Mouse (Mus musculus) MEL (cell line): ENCODE results near the gene Nipbl. TPM values are rescaled to one million over a fixed set of nuclear protein-coding genes. Genes with fewer than 3 reads are reported as not detected.

Experiments used
- DNase-seq: peaks from one replicate; pipeline ENCODE4 v3.0.0; 2011; ENCODE audit warnings: low read depth, low spot score
- H3K27ac ChIP-seq: 2 replicates; pipeline ENCODE4 v1.5.1; 2012; ENCODE audit warnings: low read depth, mild to moderate bottlenecking, control low read depth, low read length, moderate library complexity; ENCODE audit not compliant: control insufficient read depth
- H3K27me3 ChIP-seq, 2 experiments: fragments of 150-350 bp in 1 of 2; sonication (generic) in 1 of 2; 2 replicates each; pipeline ENCODE4 v1.6.1; 2012; ENCODE audit warnings: low read length in 2 of 2, mild to moderate bottlenecking in 2 of 2, improper control_type of control experiment in 1 of 2, moderate library complexity in 1 of 2; ENCODE audit not compliant: insufficient read depth in 2 of 2, control insufficient read depth in 1 of 2
- H3K36me3 ChIP-seq, 2 experiments: 2 replicates each; pipeline ENCODE4 v1.6.1; 2012 to 2014; ENCODE audit warnings: low read length in 2 of 2, improper control_type of control experiment in 1 of 2, inconsistent platforms in 1 of 2, mild to moderate bottlenecking in 1 of 2; ENCODE audit not compliant: insufficient read depth in 2 of 2, control insufficient read depth in 1 of 2
- H3K4me1 ChIP-seq, 2 experiments: fragments of 150-350 bp in 1 of 2; sonication (generic) in 1 of 2; 2 replicates each; pipeline ENCODE4 v1.6.1; 2012; ENCODE audit warnings: low read length in 2 of 2, improper control_type of control experiment in 1 of 2, mild to moderate bottlenecking in 1 of 2; ENCODE audit not compliant: insufficient read depth in 2 of 2, control insufficient read depth in 1 of 2
- H3K4me3 ChIP-seq, 2 experiments: fragments of 150-350 bp in 1 of 2; sonication (generic) in 1 of 2; 2 replicates each; pipeline ENCODE4 v1.5.1; 2012; ENCODE audit warnings: low read depth in 2 of 2, low read length in 2 of 2, mild to moderate bottlenecking in 2 of 2, moderate library complexity in 2 of 2, control low read depth in 1 of 2, improper control_type of control experiment in 1 of 2; ENCODE audit not compliant: control insufficient read depth in 1 of 2, insufficient read depth in 1 of 2
- H3K79me2 ChIP-seq: 2 replicates; pipeline ENCODE4 v1.6.1; 2012; ENCODE audit warnings: mild to moderate bottlenecking, low read length, moderate library complexity; ENCODE audit not compliant: control insufficient read depth, poor library complexity, insufficient read depth
- H3K9ac ChIP-seq: 2 replicates; pipeline ENCODE4 v1.6.1; 2012; ENCODE audit warnings: low read depth, mild to moderate bottlenecking, control low read depth, low read length, moderate library complexity; ENCODE audit not compliant: control insufficient read depth, poor library complexity, severe bottlenecking
- H3K9me3 ChIP-seq: fragments of 150-350 bp; sonication (generic); replicated peaks from 2 replicates; pipeline ENCODE4 v1.6.1; 2012; ENCODE audit warnings: mild to moderate bottlenecking, low read length, improper control_type of control experiment, moderate library complexity; ENCODE audit not compliant: insufficient read depth
- CHD1 ChIP-seq: IDR thresholded peaks from 2 replicates; pipeline ENCODE4 v1.6.1; 2012; ENCODE audit warnings: low read depth, mild to moderate bottlenecking, inconsistent platforms, low read length, improper control_type of control experiment
- CTCF ChIP-seq, 3 experiments: IDR thresholded peaks in 2 of 3; conservative IDR thresholded peaks in 1 of 3; 2 replicates each; pipeline ENCODE4 v1.5.1; 2011 to 2012; ENCODE audit warnings: low read length in 3 of 3, low read depth in 2 of 3, mild to moderate bottlenecking in 2 of 3, improper control_type of control experiment in 1 of 3, inconsistent platforms in 1 of 3, mixed read lengths in 1 of 3, moderate library complexity in 1 of 3; ENCODE audit not compliant: control insufficient read depth in 1 of 3, insufficient read depth in 1 of 3, poor library complexity in 1 of 3, severe bottlenecking in 1 of 3
- ETS1 ChIP-seq: IDR thresholded peaks from 2 replicates; pipeline ENCODE4 v1.6.1; 2012; ENCODE audit warnings: low read depth, mild to moderate bottlenecking, inconsistent platforms, low read length, improper control_type of control experiment, moderate library complexity
- GATA1 ChIP-seq: IDR thresholded peaks from 2 replicates; pipeline ENCODE4 v1.6.1; 2011; ENCODE audit warnings: low read depth, low read length, improper control_type of control experiment
- JUND ChIP-seq: IDR thresholded peaks from 2 replicates; pipeline ENCODE4 v1.6.1; 2011; ENCODE audit warnings: low read depth, mild to moderate bottlenecking, improper control_type of control experiment, low read length
- KAT2A ChIP-seq: conservative IDR thresholded peaks from 2 replicates; pipeline ENCODE4 v1.6.1; 2012; ENCODE audit warnings: low read depth, low read length, improper control_type of control experiment, inconsistent platforms
- MAFK ChIP-seq: IDR thresholded peaks from 2 replicates; pipeline ENCODE4 v1.6.1; 2011; ENCODE audit warnings: low read depth, mild to moderate bottlenecking, low read length, improper control_type of control experiment, borderline replicate concordance
- MAZ ChIP-seq: IDR thresholded peaks from 2 replicates; pipeline ENCODE4 v1.6.1; 2012; ENCODE audit warnings: low read depth, mild to moderate bottlenecking, inconsistent platforms, low read length, improper control_type of control experiment
- MXI1 ChIP-seq: IDR thresholded peaks from 2 replicates; pipeline ENCODE4 v1.6.1; 2011; ENCODE audit warnings: mild to moderate bottlenecking, low read depth, low read length, improper control_type of control experiment
- MYB ChIP-seq: IDR thresholded peaks from 2 replicates; pipeline ENCODE4 v1.6.1; 2011; ENCODE audit warnings: mild to moderate bottlenecking, low read depth, low read length, improper control_type of control experiment
- MYC ChIP-seq: IDR thresholded peaks from 2 replicates; pipeline ENCODE4 v1.6.1; 2011; ENCODE audit warnings: low read depth, mild to moderate bottlenecking, low read length, improper control_type of control experiment, moderate library complexity
- NRF1 ChIP-seq: IDR thresholded peaks from 2 replicates; pipeline ENCODE4 v1.6.1; 2014; ENCODE audit warnings: low read depth, mild to moderate bottlenecking, inconsistent platforms, low read length, improper control_type of control experiment, moderate library complexity; ENCODE audit not compliant: poor library complexity, insufficient read depth, severe bottlenecking
- POLR2AphosphoS2 ChIP-seq: IDR thresholded peaks from 2 replicates; pipeline ENCODE4 v1.6.1; 2011; ENCODE audit warnings: low read length, improper control_type of control experiment
- POLR2AphosphoS5 ChIP-seq: IDR thresholded peaks from 2 replicates; pipeline ENCODE4 v1.6.1; 2012; ENCODE audit warnings: low read depth, borderline replicate concordance, mild to moderate bottlenecking, inconsistent platforms, low read length, moderate library complexity, mixed read lengths
- RAD21 ChIP-seq: IDR thresholded peaks from 2 replicates; pipeline ENCODE4 v1.6.1; 2011; ENCODE audit warnings: mild to moderate bottlenecking, low read depth, low read length, improper control_type of control experiment
- SIN3A ChIP-seq: IDR thresholded peaks from 2 replicates; pipeline ENCODE4 v1.6.1; 2012; ENCODE audit warnings: low read length, improper control_type of control experiment, inconsistent platforms
- SMC3 ChIP-seq: IDR thresholded peaks from 2 replicates; pipeline ENCODE4 v1.6.1; 2011; ENCODE audit warnings: low read depth, low read length, improper control_type of control experiment
- TAL1 ChIP-seq: IDR thresholded peaks from 2 replicates; pipeline ENCODE4 v1.6.1; 2012; ENCODE audit warnings: mild to moderate bottlenecking, inconsistent platforms, low read length, moderate library complexity, mixed read lengths
- TBP ChIP-seq: IDR thresholded peaks from 2 replicates; pipeline ENCODE4 v1.8.0; 2011; ENCODE audit warnings: low read depth, low read length, improper control_type of control experiment
- USF2 ChIP-seq, 2 experiments: IDR thresholded peaks; 2 replicates each; pipeline ENCODE4 v1.6.1; 2011 to 2012; ENCODE audit warnings: improper control_type of control experiment in 2 of 2, low read length in 2 of 2, borderline replicate concordance in 1 of 2, inconsistent platforms in 1 of 2, low read depth in 1 of 2, mild to moderate bottlenecking in 1 of 2; ENCODE audit not compliant: insufficient read depth in 1 of 2
- ZC3H11A ChIP-seq: IDR thresholded peaks from 2 replicates; pipeline ENCODE4 v1.6.1; 2012; ENCODE audit warnings: low read depth, mild to moderate bottlenecking, inconsistent platforms, low read length, improper control_type of control experiment
- ZNF384 ChIP-seq: IDR thresholded peaks from 2 replicates; pipeline ENCODE4 v1.6.1; 2012; ENCODE audit warnings: low read depth, mild to moderate bottlenecking, inconsistent platforms, low read length, improper control_type of control experiment
- polyA plus RNA-seq, 2 experiments: library from polyadenylated mRNA; stranded (reverse) in 1 of 2; unstranded in 1 of 2; fragments of >175 nt in 1 of 2; fragments of >200 nt in 1 of 2; gene quantifications; 2 replicates each; pipeline versions ENCODE4 v1.2.1 to v1.2.4; 2012; ENCODE audit warnings: low replicate concordance in 2 of 2, low read depth in 1 of 2; ENCODE audit not compliant: insufficient read length in 2 of 2, insufficient read depth in 1 of 2, missing spikeins in 1 of 2
- total RNA-seq: library from RNA; depleted of rRNA; stranded (reverse); fragments of 300-350 nt; gene quantifications from 2 replicates; pipeline ENCODE4 v1.2.3, GENCODE M21; 2012

The Nipbl gene
- total and polyA plus RNA-seq, 3 experiments = 21.8 to 66.3 (median 35.6) TPM

DNA sequence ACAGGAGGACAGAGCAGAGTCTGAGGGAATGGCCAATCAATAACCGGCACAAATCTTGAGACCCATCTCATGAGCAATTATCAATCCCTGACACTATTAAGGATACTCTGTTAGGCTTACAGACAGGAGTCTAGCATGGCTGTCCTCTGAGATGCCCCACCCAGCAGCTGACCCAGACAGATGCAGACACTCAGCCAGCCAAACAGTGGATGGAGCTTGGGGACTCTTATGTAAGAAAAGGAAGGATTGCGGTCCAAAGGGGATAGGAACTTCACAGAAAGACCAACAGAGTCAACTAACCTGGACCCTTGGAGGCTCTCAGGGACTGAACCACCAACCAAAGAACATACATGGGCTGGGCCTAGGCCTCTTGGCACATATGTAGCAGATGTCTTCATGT lies 42.7 kb downstream of the Nipbl start:
- Histone ChIP-seq H3K9me3 (no peaks in the 10 kb centered on the region), H3K27ac (no peak overlapping the region), H3K9ac (no peak overlapping the region), H3K79me2 (peaks cover 33% of the 10 kb centered on the region), H3K4me3 (no peak overlapping the region), H3K4me1 (peaks cover 10 to 13% of the 10 kb centered on the region in 2 experiments), H3K27me3 (no peaks in the 10 kb centered on the region), H3K36me3 (peaks cover 0 to 27% of the 10 kb centered on the region in 2 experiments; a peak in 2 of 4 replicates)
- TF ChIP-seq CHD1 (peak; percentile 39; the same call in 1 of the 2 replicates), RAD21 (no peak)
- no peak for DNase-seq

- DNase-seq = peak; percentile 49
- Histone ChIP-seq H3K4me3 (no peak overlapping the region), H3K9ac (no peak overlapping the region), H3K9me3 (no peaks in the 10 kb centered on the region), H3K4me1 (peaks cover 3 to 11% of the 10 kb centered on the region in 2 experiments), H3K27me3 (no peaks in the 10 kb centered on the region), H3K79me2 (peaks cover 28% of the 10 kb centered on the region), H3K27ac (no peak overlapping the region), H3K36me3 (peaks cover 2 to 8% of the 10 kb centered on the region in 2 experiments; a peak in 3 of 4 replicates)
- TF ChIP-seq MYB (no peak), USF2 (IDR thresholded peaks at IDR 0.05; ENCODE audit: borderline replicate concordance in 1 of 2, insufficient read depth in 1 of 2, low read depth in 1 of 2, low read length in 2 of 2) (0 out of 4 replicates have a peak, but pooled peaks of 1 of the 2 experiments have one; percentile 16), KAT2A (no peak), SIN3A (no peak), MXI1 (peak; percentile 26; the same call in 1 of the 2 replicates), MAFK (no peak), CHD1 (no peak), MAZ (no peak), TAL1 (no peak), POLR2AphosphoS2 (no peak)
Measured at GRCm38 (mm10) chr15:8391764-8392163, 52.5 kb downstream of the Nipbl start.

DNA sequence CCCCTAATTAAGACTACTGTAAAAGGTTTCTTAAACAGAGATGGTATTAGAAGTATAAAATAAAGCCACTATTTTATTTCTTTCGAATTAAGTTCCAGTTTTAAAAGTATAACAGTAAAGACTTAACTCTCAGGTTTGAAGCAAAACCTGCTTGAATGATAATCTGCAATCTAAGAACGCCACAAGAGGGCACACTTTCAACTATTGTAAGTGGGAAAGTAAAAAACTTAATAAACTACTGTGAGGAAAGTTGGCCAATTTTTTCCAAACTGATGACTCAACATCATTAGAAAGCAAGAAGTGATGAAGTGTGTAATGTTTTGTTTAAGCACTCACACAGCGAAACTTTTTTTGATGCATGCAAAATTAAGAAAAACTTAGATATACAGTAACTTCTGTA lies 62.0 kb downstream of the Nipbl start:
- H3K9me3 ChIP-seq = no peaks in the 10 kb centered on the region
- peak; percentile 87 for DNase-seq
- TF ChIP-seq GATA1 (no peak), POLR2AphosphoS5 (no peak), MYC (no peak), SMC3 (peak; percentile 96), CTCF (IDR thresholded peaks at IDR 0.05 in 2 of 3, conservative IDR thresholded peaks at IDR 0.05 in 1 of 3; ENCODE audit: control insufficient read depth in 1 of 3, insufficient read depth in 1 of 3, low read depth in 2 of 3, low read length in 3 of 3, poor library complexity in 1 of 3, severe bottlenecking in 1 of 3) (peak in 2 of 3 experiments; percentile 41 to 90; a peak in 4 of 6 replicates), RAD21 (peak; percentile 78), JUND (no peak), SIN3A (peak; percentile 46), TBP (no peak), ETS1 (no peak), ZNF384 (peak; percentile 79), ZC3H11A (peak; percentile 83), NRF1 (no peak)
- H3K4me3 ChIP-seq = no peak overlapping the region
- H3K79me2 ChIP-seq = peaks cover 21% of the 10 kb centered on the region
- no peak overlapping the region for H3K9ac ChIP-seq
- no peak overlapping the region for H3K27ac ChIP-seq
- peaks cover 0 to 2% of the 10 kb centered on the region in 2 experiments; a peak in 2 of 4 replicates for H3K36me3 ChIP-seq
- no peaks in the 10 kb centered on the region; a peak in 1 of 4 replicates for H3K4me1 ChIP-seq
- no peaks in the 10 kb centered on the region for H3K27me3 ChIP-seq
